Mouse (Mus musculus) brain, embryonic 14.5 days (tissue): ENCODE results near the gene Apon.

ENCODE experiments used
- CTCF ChIP-seq: fragments of 200-500 bp; IDR thresholded peaks from 2 replicates; pipeline ENCODE4 v1.5.1; 2012; ENCODE audit warnings: inconsistent platforms, mild to moderate bottlenecking, moderate library complexity, borderline replicate concordance; ENCODE audit not compliant: insufficient read depth, insufficient read length; ENCODE audit errors: extremely low read depth
- POLR2A ChIP-seq: fragments of 200-500 bp; IDR thresholded peaks from 2 replicates; pipeline ENCODE4 v1.6.1; 2012; ENCODE audit warnings: mild to moderate bottlenecking, inconsistent platforms, borderline replicate concordance; ENCODE audit not compliant: poor library complexity, insufficient read depth, insufficient read length, severe bottlenecking; ENCODE audit errors: extremely low read depth

- TF ChIP-seq CTCF (no peak), POLR2A (no peak)
Measured at GRCm38 (mm10) chr10:128204941-128205340, 49.0 kb upstream of the Apon start.
